Mouse (Mus musculus): Measurements from ENCODE around the gene Hspa12a. TPM values are rescaled to one million over a fixed set of nuclear protein-coding genes. Genes with fewer than 3 reads are reported as not detected.
A peak's percentile ranks its signal among the peaks of the same experiment; 100 is the strongest.

Gene Hspa12a
- polyA plus RNA-seq (2012; fragmentation: generic; extraction: Trizol) = 6.6 TPM

GRCm38 (mm10) chr19:58942841-58943828, at the start of gene Hspa12a, which contains the start of gene Eno4:
Gene Hspa12a, minus strand, starts transcription at chr19:58943654.
Gene Eno4, plus strand, starts transcription at chr19:58943425.
- H3K27me3 ChIP-seq (ENCODE audit: control insufficient read depth, insufficient read depth, insufficient read length) = no peaks in the 10 kb centered on the region
- no peaks in the 10 kb centered on the region for H3K36me3 ChIP-seq (ENCODE audit: control insufficient read depth, insufficient read depth)
- peak within 1 kb of the TSS; percentile 75 for H3K4me2 ChIP-seq (ENCODE audit: low read depth)
- H3K4me3 ChIP-seq = peak within 1 kb of the TSS; percentile 83
- H3K79me2 ChIP-seq (ENCODE audit: control insufficient read depth, insufficient read depth) = no peaks in the 10 kb centered on the region
- peak in 1 of 3 experiments; percentile 38 for TF ChIP-seq MYOD1 (IDR thresholded peaks at IDR 0.05; ENCODE audit: control insufficient read depth in 1 of 3, insufficient read length in 2 of 3, low read depth in 2 of 3)
- TF ChIP-seq TCF3 (IDR thresholded peaks at IDR 0.05; ENCODE audit: insufficient read length, low read depth) = no peak
- no peak for TF ChIP-seq CEBPB (IDR thresholded peaks at IDR 0.05; ENCODE audit: insufficient read depth, poor library complexity, severe bottlenecking)
- peak; percentile 92 for TF ChIP-seq POLR2A (IDR thresholded peaks at IDR 0.05; ENCODE audit: insufficient read length, low read depth)
- no peak for TF ChIP-seq TCF12 (IDR thresholded peaks at IDR 0.05; ENCODE audit: insufficient read depth, poor library complexity, severe bottlenecking)
- no peak for TF ChIP-seq SRF (IDR thresholded peaks at IDR 0.05; ENCODE audit: control insufficient read depth, insufficient read length, low read depth)
- TF ChIP-seq E2F4 (IDR thresholded peaks at IDR 0.05; ENCODE audit: insufficient read depth) = no peak
- TF ChIP-seq USF1 (IDR thresholded peaks at IDR 0.05; ENCODE audit: low read depth) = no peak
- peak; percentile 91 for TF ChIP-seq POLR2AphosphoS2 (IDR thresholded peaks at IDR 0.05; ENCODE audit: insufficient read length, low read depth)
- no peak for TF ChIP-seq MAX (IDR thresholded peaks at IDR 0.05; ENCODE audit: low read depth)
- no peak for TF ChIP-seq REST (IDR thresholded peaks at IDR 0.05; ENCODE audit: insufficient read depth, insufficient read length)
- TF ChIP-seq MYOG (IDR thresholded peaks at IDR 0.05; ENCODE audit: control insufficient read depth in 1 of 3, insufficient read depth in 1 of 3, insufficient read length in 2 of 3, low read depth in 2 of 3) = peak in 1 of 3 experiments; percentile 21
- H3ac ChIP-seq (ENCODE audit: control insufficient read depth, insufficient read length) = peak within 1 kb of the TSS; percentile 17

GRCm38 (mm10) chr19:58981571-58981970, 38.1 kb upstream of the Hspa12a start:
- H3K4me3 ChIP-seq = no peak overlapping the region
- H3K4me2 ChIP-seq (ENCODE audit: low read depth) = no peak overlapping the region
- H3ac ChIP-seq (ENCODE audit: control insufficient read depth, insufficient read length) = no peak overlapping the region
- H3K79me2 ChIP-seq (ENCODE audit: control insufficient read depth, insufficient read depth) = no peaks in the 10 kb centered on the region
- H3K27me3 ChIP-seq (ENCODE audit: control insufficient read depth, insufficient read depth, insufficient read length) = no peaks in the 10 kb centered on the region
- TF ChIP-seq SRF (IDR thresholded peaks at IDR 0.05; ENCODE audit: control insufficient read depth, insufficient read length, low read depth) (no peak), REST (IDR thresholded peaks at IDR 0.05; ENCODE audit: insufficient read depth, insufficient read length) (no peak), MAX (IDR thresholded peaks at IDR 0.05; ENCODE audit: low read depth) (no peak), TCF12 (IDR thresholded peaks at IDR 0.05; ENCODE audit: insufficient read depth, poor library complexity, severe bottlenecking) (no peak), POLR2AphosphoS2 (IDR thresholded peaks at IDR 0.05; ENCODE audit: insufficient read length, low read depth) (no peak), POLR2A (IDR thresholded peaks at IDR 0.05; ENCODE audit: insufficient read length, low read depth) (no peak), USF1 (IDR thresholded peaks at IDR 0.05; ENCODE audit: low read depth) (no peak), CEBPB (IDR thresholded peaks at IDR 0.05; ENCODE audit: insufficient read depth, poor library complexity, severe bottlenecking) (no peak), MYOD1 (IDR thresholded peaks at IDR 0.05; ENCODE audit: control insufficient read depth in 1 of 3, insufficient read length in 2 of 3, low read depth in 2 of 3) (no peak), TCF3 (IDR thresholded peaks at IDR 0.05; ENCODE audit: insufficient read length, low read depth) (no peak), E2F4 (IDR thresholded peaks at IDR 0.05; ENCODE audit: insufficient read depth) (no peak), MYOG (IDR thresholded peaks at IDR 0.05; ENCODE audit: control insufficient read depth in 1 of 3, insufficient read depth in 1 of 3, insufficient read length in 2 of 3, low read depth in 2 of 3) (no peak)
- H3K36me3 ChIP-seq (ENCODE audit: control insufficient read depth, insufficient read depth) = no peaks in the 10 kb centered on the region

GRCm38 (mm10) chr19:58980056-58980440, 36.6 kb upstream of the Hspa12a start:
- Histone ChIP-seq H3K27me3 (ENCODE audit: control insufficient read depth, insufficient read depth, insufficient read length) (no peaks in the 10 kb centered on the region), H3K36me3 (ENCODE audit: control insufficient read depth, insufficient read depth) (no peaks in the 10 kb centered on the region), H3K79me2 (ENCODE audit: control insufficient read depth, insufficient read depth) (no peaks in the 10 kb centered on the region), H3ac (ENCODE audit: control insufficient read depth, insufficient read length) (no peak overlapping the region), H3K4me3 (peak overlapping the region; percentile 11), H3K4me2 (ENCODE audit: low read depth) (peak overlapping the region; percentile 82)
- TF ChIP-seq SRF (IDR thresholded peaks at IDR 0.05; ENCODE audit: control insufficient read depth, insufficient read length, low read depth) (no peak), CEBPB (IDR thresholded peaks at IDR 0.05; ENCODE audit: insufficient read depth, poor library complexity, severe bottlenecking) (no peak), TCF3 (IDR thresholded peaks at IDR 0.05; ENCODE audit: insufficient read length, low read depth) (no peak), MYOG (IDR thresholded peaks at IDR 0.05; ENCODE audit: control insufficient read depth in 1 of 3, insufficient read depth in 1 of 3, insufficient read length in 2 of 3, low read depth in 2 of 3) (no peak), USF1 (IDR thresholded peaks at IDR 0.05; ENCODE audit: low read depth) (no peak), MAX (IDR thresholded peaks at IDR 0.05; ENCODE audit: low read depth) (no peak), E2F4 (IDR thresholded peaks at IDR 0.05; ENCODE audit: insufficient read depth) (no peak), MYOD1 (IDR thresholded peaks at IDR 0.05; ENCODE audit: control insufficient read depth in 1 of 3, insufficient read length in 2 of 3, low read depth in 2 of 3) (no peak), TCF12 (IDR thresholded peaks at IDR 0.05; ENCODE audit: insufficient read depth, poor library complexity, severe bottlenecking) (no peak), POLR2AphosphoS2 (IDR thresholded peaks at IDR 0.05; ENCODE audit: insufficient read length, low read depth) (no peak)

- TF ChIP-seq MAX (IDR thresholded peaks at IDR 0.05; ENCODE audit: low read depth) (no peak), E2F4 (IDR thresholded peaks at IDR 0.05; ENCODE audit: insufficient read depth) (no peak), SRF (IDR thresholded peaks at IDR 0.05; ENCODE audit: control insufficient read depth, insufficient read length, low read depth) (no peak), MYOG (IDR thresholded peaks at IDR 0.05; ENCODE audit: control insufficient read depth in 1 of 3, insufficient read depth in 1 of 3, insufficient read length in 2 of 3, low read depth in 2 of 3) (no peak), POLR2AphosphoS2 (IDR thresholded peaks at IDR 0.05; ENCODE audit: insufficient read length, low read depth) (no peak), CEBPB (IDR thresholded peaks at IDR 0.05; ENCODE audit: insufficient read depth, poor library complexity, severe bottlenecking) (0 out of 2 replicates have a peak, but pooled peaks have one; percentile 21), MYOD1 (IDR thresholded peaks at IDR 0.05; ENCODE audit: control insufficient read depth in 1 of 3, insufficient read length in 2 of 3, low read depth in 2 of 3) (peak in 1 of 3 experiments; percentile 39)
- Histone ChIP-seq H3K27me3 (ENCODE audit: control insufficient read depth, insufficient read depth, insufficient read length) (no peaks in the 10 kb centered on the region), H3K36me3 (ENCODE audit: control insufficient read depth, insufficient read depth) (no peaks in the 10 kb centered on the region), H3ac (ENCODE audit: control insufficient read depth, insufficient read length) (no peak overlapping the region), H3K79me2 (ENCODE audit: control insufficient read depth, insufficient read depth) (no peaks in the 10 kb centered on the region), H3K4me2 (ENCODE audit: low read depth) (peak overlapping the region; percentile 82), H3K4me3 (peak overlapping the region; percentile 11)
These were observed 36.1 kb upstream of the Hspa12a start for GRCm38 (mm10) chr19:58979436-58980055.

All from myocyte (in vitro differentiated cells).